Mouse (Mus musculus): ENCODE measurements around the gene Kbtbd7.

DNA sequence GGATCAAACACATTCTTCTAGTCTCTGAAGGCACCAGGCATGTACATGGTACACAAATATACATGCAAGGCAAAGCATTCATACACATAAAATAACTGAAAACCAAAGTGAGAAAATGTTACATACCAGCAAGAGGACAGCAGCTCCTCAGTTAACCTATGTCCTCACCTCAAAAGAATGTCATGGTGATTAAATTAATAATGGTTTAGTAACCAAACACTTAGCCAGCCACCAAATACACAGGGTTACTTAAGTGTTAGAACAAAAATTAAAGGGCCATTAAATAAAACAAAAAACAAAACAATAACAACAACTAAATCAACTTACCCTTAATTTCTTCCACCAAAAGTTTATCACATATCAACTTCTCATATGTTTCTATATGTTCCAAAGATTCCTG lies 49.3 kb upstream of the Kbtbd7 start:
- TF ChIP-seq POLR2A (IDR thresholded peaks at IDR 0.05; ENCODE audit: insufficient read length, low read depth) (no peak), CEBPB (IDR thresholded peaks at IDR 0.05; ENCODE audit: insufficient read depth, poor library complexity, severe bottlenecking) (no peak), MAX (IDR thresholded peaks at IDR 0.05; ENCODE audit: low read depth) (no peak), USF1 (IDR thresholded peaks at IDR 0.05; ENCODE audit: low read depth) (no peak), MYOD1 (IDR thresholded peaks at IDR 0.05; ENCODE audit: control insufficient read depth in 1 of 3, insufficient read length in 2 of 3, low read depth in 2 of 3) (no peak), TCF12 (IDR thresholded peaks at IDR 0.05; ENCODE audit: insufficient read depth, poor library complexity, severe bottlenecking) (no peak), MYOG (IDR thresholded peaks at IDR 0.05; ENCODE audit: control insufficient read depth in 1 of 3, insufficient read depth in 1 of 3, insufficient read length in 2 of 3, low read depth in 2 of 3) (no peak), E2F4 (IDR thresholded peaks at IDR 0.05; ENCODE audit: insufficient read depth) (no peak), POLR2AphosphoS2 (IDR thresholded peaks at IDR 0.05; ENCODE audit: insufficient read length, low read depth) (no peak), REST (IDR thresholded peaks at IDR 0.05; ENCODE audit: insufficient read depth, insufficient read length) (no peak)
